Mouse (Mus musculus) neutrophil, adult 5-6 weeks (primary cell): ENCODE results near the gene Tmem8b. TPM values are rescaled to one million over a fixed set of nuclear protein-coding genes. Genes with fewer than 3 reads are reported as not detected.

Experiments
- ATAC-seq: fragments of 151-379, 151-347 bp; 2 replicates; pipeline ENCODE4 v1.8.0; 2017; ENCODE audit warnings: mild to moderate bottlenecking, moderate TSS enrichment; ENCODE audit not compliant: insufficient number of reproducible peaks, poor library complexity, low FRiP score, severe bottlenecking; ENCODE audit errors: extremely low read depth
- total RNA-seq: library from RNA; stranded (forward); fragments of 200-1000 nt; gene quantifications from 2 replicates; pipeline ENCODE4 v1.2.3, GENCODE M21; 2017

Tmem8b gene
- total RNA-seq, 1 experiment from 2014 or later = 0.47 TPM

DNA sequence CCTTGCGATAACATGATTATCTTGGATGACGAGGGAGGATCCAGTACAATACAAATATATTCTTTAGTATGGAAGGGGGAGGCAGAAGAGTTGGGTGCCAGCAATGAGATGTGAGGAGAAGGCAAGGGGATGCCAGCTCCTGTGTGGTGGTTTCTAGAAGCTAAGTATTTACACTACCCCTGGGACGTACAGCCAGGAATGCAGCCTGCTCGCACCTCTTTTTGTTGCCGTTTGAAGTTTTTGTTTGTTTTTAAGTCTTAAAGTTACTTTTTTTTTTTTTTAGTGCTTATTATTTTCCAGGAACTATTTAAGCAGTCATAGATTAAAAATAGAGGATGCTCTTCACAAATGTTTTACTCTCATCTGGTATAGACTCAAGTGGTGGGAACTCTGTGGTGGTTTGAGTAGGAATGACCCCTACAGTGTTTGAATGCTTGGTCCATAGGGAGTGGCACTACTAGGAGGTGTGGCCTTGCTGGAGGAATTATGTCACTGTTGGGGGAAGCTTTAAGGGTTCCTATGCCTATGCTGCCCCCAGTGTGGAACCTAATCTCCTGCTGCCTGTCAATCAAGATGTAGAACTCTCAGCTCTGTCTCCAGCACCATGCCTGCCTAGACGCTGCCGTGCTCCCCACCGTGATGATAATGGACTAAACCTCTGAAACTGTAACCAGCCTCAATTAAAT is 70.4 kb downstream of the Tmem8b start:
- no peak for ATAC-seq

- no peak for ATAC-seq
Observed at GRCm38 (mm10) chr4:43741526-43741925, 72.8 kb downstream of the Tmem8b start.

Other genes starting within 250 kb of the Tmem8b start
- not detected in 2 replicates for gene Fam166b, start 239.8 kb upstream of the Tmem8b start, total RNA-seq
- gene Tesk1, start 227.0 kb upstream of the Tmem8b start, total RNA-seq = 32.1 and 33.5 TPM in 2 replicates
- 293 and 313 TPM in 2 replicates for gene Cd72, start 214.3 kb upstream of the Tmem8b start, total RNA-seq
- 5.9 and 7.4 TPM in 2 replicates for gene Sit1, start 185.2 kb upstream of the Tmem8b start, total RNA-seq
- gene Ccdc107, start 176.1 kb upstream of the Tmem8b start, total RNA-seq = 26.3 and 26.9 TPM in 2 replicates
- 1.5 and 2.6 TPM in 2 replicates for gene Arhgef39, start 169.3 kb upstream of the Tmem8b start, total RNA-seq
- gene Car9, start 162.0 kb upstream of the Tmem8b start, total RNA-seq = not detected in 2 replicates
- 2.2 and 3.0 TPM in 2 replicates for gene Tpm2, start 145.2 kb upstream of the Tmem8b start, total RNA-seq
- 91.4 and 142 TPM in 2 replicates for gene Creb3, start 106.6 kb upstream of the Tmem8b start, total RNA-seq
- 386 and 458 TPM in 2 replicates for gene Tln1, start 106.3 kb upstream of the Tmem8b start, total RNA-seq
- gene Rgp1, start 90.3 kb upstream of the Tmem8b start, total RNA-seq = 21.0 and 23.2 TPM in 2 replicates
- 22.2 and 23.2 TPM in 2 replicates for gene Gba2, start 90.1 kb upstream of the Tmem8b start, total RNA-seq
- not detected in 2 replicates for gene Msmp, start 84.5 kb upstream of the Tmem8b start, total RNA-seq
- 0.35 and 0.37 TPM in 2 replicates for gene Npr2, start 37.0 kb upstream of the Tmem8b start, total RNA-seq
- 0.23 and 0.86 TPM in 2 replicates for gene Spag8, start 15.4 kb upstream of the Tmem8b start, total RNA-seq
- 5.1 and 21.5 TPM in 2 replicates for gene Hint2, start 12.5 kb upstream of the Tmem8b start, total RNA-seq
- gene Fam221b, start 174 bp downstream of the Tmem8b start, total RNA-seq = 0.61 and 0.93 TPM in 2 replicates
- gene Olfr70, start 31.8 kb downstream of the Tmem8b start, total RNA-seq = not detected in 2 replicates
- not detected in 2 replicates for gene Olfr71, start 41.3 kb downstream of the Tmem8b start, total RNA-seq
- gene Hrct1, start 58.2 kb downstream of the Tmem8b start, total RNA-seq = not detected in 2 replicates
- not detected in 2 replicates for gene Spaar, start 61.1 kb downstream of the Tmem8b start, total RNA-seq
- gene Olfr159, start 102.0 kb downstream of the Tmem8b start, total RNA-seq = not detected in 2 replicates
- gene Olfr156, start 154.9 kb downstream of the Tmem8b start, total RNA-seq = not detected in 2 replicates
- gene Olfr157, start 171.2 kb downstream of the Tmem8b start, total RNA-seq = not detected in 2 replicates
- not detected in 2 replicates for gene Olfr155, start 182.6 kb downstream of the Tmem8b start, total RNA-seq
- gene Reck, start 206.6 kb downstream of the Tmem8b start, total RNA-seq = 0.86 and 2.9 TPM in 2 replicates